9 mouse cellular contexts compared by ENCODE assay signal in the genomic region with DNA sequence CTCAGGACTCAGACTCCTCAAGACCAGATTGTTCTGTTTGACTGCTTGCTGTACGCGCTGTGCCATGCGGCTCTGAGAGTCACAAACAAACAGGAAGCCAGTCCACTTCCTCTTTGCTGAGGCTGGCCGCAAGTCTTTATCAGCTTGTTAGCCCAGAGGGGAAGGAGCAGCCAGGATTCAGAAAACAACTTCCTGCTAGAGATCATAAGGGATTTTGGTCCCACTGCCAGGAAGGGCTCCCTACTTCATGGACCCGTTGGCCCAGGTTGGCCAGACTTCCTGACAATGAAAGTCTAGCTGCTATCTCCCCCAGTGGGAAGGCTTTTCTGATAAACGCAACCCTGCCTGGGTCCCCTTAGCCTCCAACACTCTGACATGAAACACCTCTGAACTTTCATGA. TPM values are rescaled to one million over a fixed set of nuclear protein-coding genes. Genes with fewer than 3 reads are reported as not detected.
DNase-seq lines count a peak whose midpoint lies in the region; ATAC-seq and TF ChIP-seq lines count a peak whose summit lies in the region.
"Had no signal": no experiment of that assay in that cellular context is flagged by ENCODE, and none has a peak within 500 bp of the region (broad histone marks: within the 10 kb centered on the region; RNA-seq: fewer than 3 reads in every experiment).

No protein-coding gene starts in this region.

- no peak for ATAC-seq in kidney, embryonic 15.5 days (replicated peaks; ENCODE audit: low FRiP score)

- H3K27ac ChIP-seq in kidney, embryonic 15.5 days: peak overlapping the region; percentile 60

- TF ChIP-seq CTCF in E14TG2a.4 (conservative IDR thresholded peaks at IDR 0.05; ENCODE audit: low read length): no peak

- 60% methylated on average over 6 of the region's 6 CpGs for WGBS in kidney, embryonic 15.5 days

- peak overlapping the region; percentile 27; the same call in 1 of the 2 replicates for H3K4me3 ChIP-seq in E14TG2a.4 (replicated peaks; ENCODE audit: low read length)
- no peak overlapping the region for H3K4me3 ChIP-seq in kidney, embryonic 15.5 days (replicated peaks)
- H3K4me3 ChIP-seq: myocyte had no signal

- H3K4me1 ChIP-seq in E14TG2a.4 (replicated peaks; ENCODE audit: low read depth, low read length): peaks cover 37% of the 10 kb centered on the region
- peaks cover 34% of the 10 kb centered on the region for H3K4me1 ChIP-seq in kidney, embryonic 15.5 days

- no peaks in the 10 kb centered on the region for H3K9me3 ChIP-seq in E14TG2a.4 (ENCODE audit: low read length)
- H3K9me3 ChIP-seq in kidney, embryonic 15.5 days (replicated peaks): no peaks in the 10 kb centered on the region

- H3K36me3 ChIP-seq in E14TG2a.4 (ENCODE audit: insufficient read depth, low read length): no peaks in the 10 kb centered on the region
- H3K36me3 ChIP-seq in kidney, embryonic 15.5 days: no peaks in the 10 kb centered on the region

- no peak overlapping the region for H3K9ac ChIP-seq in kidney, embryonic 15.5 days

- H3K4me2 ChIP-seq in kidney, embryonic 15.5 days: peak overlapping the region; percentile 3; the same call in 1 of the 2 replicates

- DNase-seq in 416B (ENCODE audit: low read depth): peak; percentile 89
- DNase-seq in heart, adult 8-10 months (ENCODE audit: low spot score): peak; percentile 73
- DNase-seq in lung, postnatal 25 days (ENCODE audit: low spot score): peak; percentile 81
- peak; percentile 50 for DNase-seq in thymus, postnatal 0 days (ENCODE audit: low spot score)
- DNase-seq in frontal cortex, postnatal 25 days (ENCODE audit: low spot score in 2 of 2): no peak
- no peak for DNase-seq in yolk sac, embryonic 10.5 days (ENCODE audit: low spot score)

- H3K27me3 ChIP-seq in E14TG2a.4 (ENCODE audit: insufficient read depth, low read length): peaks cover 13% of the 10 kb centered on the region
- H3K27me3 ChIP-seq in kidney, embryonic 15.5 days: no peaks in the 10 kb centered on the region

RNA-seq across cellular contexts. Expression of a gene that starts 21.8 kb away (rescaled TPM):
- 100 to 1,000 TPM; 379 to 441 (median 399) TPM for total RNA-seq in heart, adult 8-10 months (2022)
- polyA plus RNA-seq in kidney, embryonic 15.5 days (2015; fragmentation: Nextera tagmentation; extraction: Ambion mirVana): 270 and 290 TPM in 2 replicates
- 175 and 194 TPM in 2 replicates for polyA plus RNA-seq in thymus, postnatal 0 days (2015; fragmentation: Nextera tagmentation; extraction: Ambion mirVana)

RNA-seq across cellular contexts. Expression of a gene that starts 24.0 kb away (rescaled TPM):
- total RNA-seq in heart, adult 8-10 months (2022): 10 to 100 TPM; 49.0 to 60.2 (median 53.5) TPM
- polyA plus RNA-seq in kidney, embryonic 15.5 days (2015; fragmentation: Nextera tagmentation; extraction: Ambion mirVana): 22.3 and 23.1 TPM in 2 replicates
- polyA plus RNA-seq in thymus, postnatal 0 days (2015; fragmentation: Nextera tagmentation; extraction: Ambion mirVana): 11.9 and 14.9 TPM in 2 replicates

RNA-seq across cellular contexts. Expression of a gene that starts 34.9 kb away (rescaled TPM):
- total RNA-seq in heart, adult 8-10 months (2022): under 1 TPM; 0.32 to 0.57 (median 0.42) TPM
- 1.3 and 1.6 TPM in 2 replicates for polyA plus RNA-seq in kidney, embryonic 15.5 days (2015; fragmentation: Nextera tagmentation; extraction: Ambion mirVana)
- 0.36 and 1.0 TPM in 2 replicates for polyA plus RNA-seq in thymus, postnatal 0 days (2015; fragmentation: Nextera tagmentation; extraction: Ambion mirVana)

Comparison
In these comparisons a context has a peak if more than half of its experiments do, and no peak if none do; other contexts are left out.
1. DNase-seq: peak in 416B (single experiment), heart, adult 8-10 months (single experiment), lung, postnatal 25 days (single experiment) and thymus, postnatal 0 days (single experiment); none in frontal cortex, postnatal 25 days (0 of 2) and yolk sac, embryonic 10.5 days (single experiment).